Mouse (Mus musculus) heart, postnatal 0 days (tissue): ENCODE measurements around the gene Sac3d1.

Source experiments
- CTCF ChIP-seq: IDR thresholded peaks from 2 replicates; pipeline ENCODE4 v1.5.1; 2016; ENCODE audit warnings: antibody characterized with exemption, control low read depth, low read depth
- EP300 ChIP-seq: IDR thresholded peaks from 2 replicates; pipeline ENCODE4 v1.6.1; 2016; ENCODE audit warnings: antibody characterized with exemption, low read depth

DNA sequence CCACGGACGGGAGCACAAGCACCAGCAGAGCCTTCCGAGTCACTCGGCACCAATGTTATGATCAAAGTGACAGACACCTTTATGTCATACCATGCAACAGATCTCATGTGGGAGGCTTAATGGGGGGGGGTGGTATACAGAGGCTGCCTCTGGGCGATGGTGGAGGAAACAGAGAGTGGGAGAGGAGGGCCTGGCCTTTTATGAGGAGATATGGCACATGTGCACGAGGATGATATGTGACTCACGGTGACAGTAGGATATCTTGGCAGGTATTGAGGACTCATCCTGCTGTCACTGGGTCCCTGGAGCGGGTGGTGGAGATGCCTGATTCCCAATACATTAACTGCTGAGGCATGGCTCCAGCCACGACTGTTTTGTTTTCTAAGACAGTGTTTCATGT lies 36.7 kb upstream of the Sac3d1 start:
- TF ChIP-seq CTCF (no peak), EP300 (no peak)
